Mouse (Mus musculus) telencephalon, adult 2 months (tissue): ENCODE results near the gene Sort1.
"Not testable (repeated sequence)": the region's sequence is repeated elsewhere in the genome, so short reads cannot be mapped to it uniquely, and the experiment has no call there.

Experiments used
- DNase-seq: peaks from one replicate; pipeline ENCODE4 v3.0.0-alpha.2; 2011; ENCODE audit warnings: low read depth, low spot score

The Sort1 gene

GRCm38 (mm10) chr3:108283781-108284601, at the start of gene Sort1:
Sort1 (plus strand) TSS chr3:108284082.
- peak; percentile 90 for DNase-seq

GRCm38 (mm10) chr3:108237474-108238102, 46.3 kb upstream of the Sort1 start:
- DNase-seq: not testable (repeated sequence)

- DNase-seq: peak; percentile 63
Observed at GRCm38 (mm10) chr3:108241243-108241839, 42.5 kb upstream of the Sort1 start.

GRCm38 (mm10) chr3:108246857-108247256, 37.0 kb upstream of the Sort1 start:
- no peak for DNase-seq

- DNase-seq: peak; percentile 98
Observed at GRCm38 (mm10) chr3:108256719-108257637, 26.9 kb upstream of the Sort1 start, which contains the start of gene Psma5. Psma5 (plus strand) TSS chr3:108256926.

- no peak for DNase-seq
Observed at GRCm38 (mm10) chr3:108257831-108258500, 25.9 kb upstream of the Sort1 start.

- no peak for DNase-seq
Observed at GRCm38 (mm10) chr3:108259319-108259718, 24.6 kb upstream of the Sort1 start.

GRCm38 (mm10) chr3:108279495-108279894, 4.4 kb upstream of the Sort1 start:
- DNase-seq: not testable (repeated sequence)

- DNase-seq: no peak
Observed at GRCm38 (mm10) chr3:108282401-108283240, 1.3 kb upstream of the Sort1 start.

GRCm38 (mm10) chr3:108283241-108283561, 681 bp upstream of the Sort1 start:
- DNase-seq: no peak

GRCm38 (mm10) chr3:108285078-108285711, 1.3 kb downstream of the Sort1 start:
- no peak for DNase-seq

- DNase-seq: no peak
Observed at GRCm38 (mm10) chr3:108286671-108287439, 3.0 kb downstream of the Sort1 start.

GRCm38 (mm10) chr3:108287811-108288805, 4.2 kb downstream of the Sort1 start:
- DNase-seq: no peak

- DNase-seq: no peak
Observed at GRCm38 (mm10) chr3:108289311-108290130, 5.6 kb downstream of the Sort1 start.

- DNase-seq: no peak
Observed at GRCm38 (mm10) chr3:108291036-108291799, 7.3 kb downstream of the Sort1 start.

GRCm38 (mm10) chr3:108294398-108294797, 10.5 kb downstream of the Sort1 start:
- no peak for DNase-seq
